Mouse (Mus musculus): ENCODE data around the gene Celsr3. TPM values are rescaled to one million over a fixed set of nuclear protein-coding genes. Genes with fewer than 3 reads are reported as not detected.

The Celsr3 gene
- total and polyA plus RNA-seq, 2 experiments from 2014 or later: 6.8 to 52.2 TPM

- Histone ChIP-seq H3K4me3 (ENCODE audit: low read depth, low read length) (no peak overlapping the region; the same call in 1 of the 2 replicates), H3K9me3 (ENCODE audit: low read length) (no peaks in the 10 kb centered on the region), H3K27ac (ENCODE audit: low read depth, low read length) (no peak overlapping the region), H3K4me1 (ENCODE audit: insufficient read depth) (peaks cover 32% of the 10 kb centered on the region), H3K36me3 (ENCODE audit: insufficient read depth) (peaks cover 41% of the 10 kb centered on the region), H3K27me3 (ENCODE audit: insufficient read depth, low read length) (no peaks in the 10 kb centered on the region), H3K4me2 (ENCODE audit: low read depth) (peak overlapping the region; percentile 88), H3K9ac (no peak overlapping the region; the same call in 1 of the 2 replicates)
- DNase-seq: no peak
- 68% methylated on average over 18 of the region's 18 CpGs for WGBS
- no peak for TF ChIP-seq CTCF (IDR thresholded peaks at IDR 0.05; ENCODE audit: low read depth)
- no peak for ATAC-seq
Measured at GRCm38 (mm10) chr9:108827906-108828305, 1.8 kb downstream of the Celsr3 start.

- H3K27ac ChIP-seq (ENCODE audit: low read depth, low read length): no peak overlapping the region
- 12% methylated on average over 23 of the region's 23 CpGs for WGBS
- peak overlapping the region; percentile 28; the same call in 1 of the 2 replicates for H3K4me3 ChIP-seq (ENCODE audit: low read depth, low read length)
- DNase-seq (no peak), ATAC-seq (no peak)
- H3K36me3 ChIP-seq (ENCODE audit: insufficient read depth): peaks cover 78% of the 10 kb centered on the region
- peak overlapping the region; percentile 53 for H3K4me2 ChIP-seq (ENCODE audit: low read depth)
- no peaks in the 10 kb centered on the region for H3K27me3 ChIP-seq (ENCODE audit: insufficient read depth, low read length)
- H3K9ac ChIP-seq: 0 out of 2 replicates have a peak overlapping the region, but pooled peaks have one; percentile 28
- peaks cover 32% of the 10 kb centered on the region for H3K4me1 ChIP-seq (ENCODE audit: insufficient read depth)
- no peaks in the 10 kb centered on the region for H3K9me3 ChIP-seq (ENCODE audit: low read length)
- no peak for TF ChIP-seq CTCF (IDR thresholded peaks at IDR 0.05; ENCODE audit: low read depth)
Measured at GRCm38 (mm10) chr9:108831637-108832036, 5.5 kb downstream of the Celsr3 start.

DNA sequence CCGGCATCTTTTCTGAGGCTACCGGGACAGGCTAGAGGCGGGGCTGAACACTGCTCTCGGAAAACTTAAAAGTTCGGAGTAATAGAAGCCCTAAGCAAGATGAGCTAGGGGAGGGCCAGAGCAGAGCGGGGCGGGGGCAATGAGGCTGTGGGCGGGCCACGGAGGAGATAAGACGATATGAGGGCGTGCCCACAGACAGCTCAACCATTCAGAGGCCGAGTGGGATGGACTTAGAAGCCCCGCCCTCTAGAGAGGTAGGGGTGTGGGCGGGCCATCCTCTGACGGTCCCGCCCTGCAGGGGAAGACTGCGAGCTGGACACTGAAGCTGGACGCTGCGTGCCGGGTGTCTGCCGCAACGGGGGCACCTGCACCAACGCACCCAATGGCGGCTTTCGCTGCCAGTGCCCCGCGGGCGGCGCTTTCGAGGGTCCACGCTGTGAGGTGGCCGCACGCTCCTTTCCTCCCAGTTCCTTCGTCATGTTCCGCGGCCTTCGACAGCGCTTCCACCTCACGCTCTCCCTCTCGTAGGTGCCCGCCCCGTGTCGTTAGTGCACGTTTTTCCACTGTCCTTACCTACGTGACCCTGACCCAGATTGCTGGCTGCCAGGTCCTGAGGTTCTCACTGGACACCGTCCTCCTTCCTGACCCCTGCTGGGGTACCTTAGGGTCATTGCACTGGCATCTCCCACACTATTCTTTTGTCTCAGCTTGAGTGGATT, 6.4 kb downstream of the Celsr3 start:
- no peak for TF ChIP-seq CTCF (IDR thresholded peaks at IDR 0.05; ENCODE audit: low read depth)
- peak; percentile 94 for ATAC-seq
- Histone ChIP-seq H3K27me3 (ENCODE audit: insufficient read depth, low read length) (no peaks in the 10 kb centered on the region), H3K4me1 (ENCODE audit: insufficient read depth) (peaks cover 27% of the 10 kb centered on the region), H3K9me3 (ENCODE audit: low read length) (no peaks in the 10 kb centered on the region), H3K4me3 (ENCODE audit: low read depth, low read length) (peak overlapping the region; percentile 28), H3K9ac (peak overlapping the region; percentile 28; the same call in 1 of the 2 replicates), H3K4me2 (ENCODE audit: low read depth) (peak overlapping the region; percentile 53), H3K36me3 (ENCODE audit: insufficient read depth) (peaks cover 86% of the 10 kb centered on the region), H3K27ac (ENCODE audit: low read depth, low read length) (no peak overlapping the region)
- WGBS: 8% methylated on average over 46 of the region's 46 CpGs
- peak; percentile 81 for DNase-seq

DNA sequence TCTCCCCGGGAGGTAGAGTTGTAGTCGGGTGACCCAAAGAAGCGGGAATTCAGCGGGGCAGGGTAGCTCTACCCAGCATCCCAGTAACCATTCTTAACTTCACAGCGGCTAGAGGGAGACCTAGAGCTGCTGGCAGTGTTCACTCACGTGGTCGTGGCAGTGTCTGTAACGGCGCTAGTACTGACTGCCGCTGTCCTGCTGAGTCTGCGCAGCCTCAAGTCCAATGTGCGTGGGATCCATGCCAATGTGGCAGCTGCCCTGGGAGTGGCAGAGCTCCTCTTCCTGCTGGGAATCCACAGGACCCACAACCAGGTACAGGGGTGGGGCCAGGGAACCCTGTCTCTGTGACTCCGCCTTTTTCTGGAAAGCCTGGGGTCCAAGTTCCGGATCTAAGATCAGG, 16.9 kb downstream of the Celsr3 start:
- H3K4me2 ChIP-seq (ENCODE audit: low read depth): no peak overlapping the region
- 19% methylated on average over 14 of the region's 14 CpGs for WGBS

GRCm38 (mm10) chr9:108845390-108845789, 19.3 kb downstream of the Celsr3 start:
- Histone ChIP-seq H3K4me3 (ENCODE audit: low read depth, low read length) (no peak overlapping the region), H3K27ac (ENCODE audit: low read depth, low read length) (no peak overlapping the region), H3K36me3 (ENCODE audit: insufficient read depth) (peaks cover 97% of the 10 kb centered on the region), H3K9me3 (ENCODE audit: low read length) (no peaks in the 10 kb centered on the region), H3K4me1 (ENCODE audit: insufficient read depth) (no peaks in the 10 kb centered on the region), H3K27me3 (ENCODE audit: insufficient read depth, low read length) (no peaks in the 10 kb centered on the region), H3K9ac (no peak overlapping the region), H3K4me2 (ENCODE audit: low read depth) (no peak overlapping the region)
- 83% methylated on average over 5 of the region's 5 CpGs for WGBS
- no peak for TF ChIP-seq CTCF (IDR thresholded peaks at IDR 0.05; ENCODE audit: low read depth)
- DNase-seq: no peak
- no peak for ATAC-seq

More for the DNA sequence above, 16.9 kb downstream of the Celsr3 start:
- Histone ChIP-seq H3K27ac (ENCODE audit: low read depth, low read length) (no peak overlapping the region), H3K36me3 (ENCODE audit: insufficient read depth) (peaks cover 92% of the 10 kb centered on the region), H3K9me3 (ENCODE audit: low read length) (no peaks in the 10 kb centered on the region), H3K9ac (no peak overlapping the region), H3K4me3 (ENCODE audit: low read depth, low read length) (no peak overlapping the region), H3K27me3 (ENCODE audit: insufficient read depth, low read length) (no peaks in the 10 kb centered on the region), H3K4me1 (ENCODE audit: insufficient read depth) (no peaks in the 10 kb centered on the region)
- peak; percentile 49 for TF ChIP-seq CTCF (IDR thresholded peaks at IDR 0.05; ENCODE audit: low read depth)
- DNase-seq (peak; percentile 48), ATAC-seq (peak; percentile 44; the same call in 1 of the 2 replicates)

DNA sequence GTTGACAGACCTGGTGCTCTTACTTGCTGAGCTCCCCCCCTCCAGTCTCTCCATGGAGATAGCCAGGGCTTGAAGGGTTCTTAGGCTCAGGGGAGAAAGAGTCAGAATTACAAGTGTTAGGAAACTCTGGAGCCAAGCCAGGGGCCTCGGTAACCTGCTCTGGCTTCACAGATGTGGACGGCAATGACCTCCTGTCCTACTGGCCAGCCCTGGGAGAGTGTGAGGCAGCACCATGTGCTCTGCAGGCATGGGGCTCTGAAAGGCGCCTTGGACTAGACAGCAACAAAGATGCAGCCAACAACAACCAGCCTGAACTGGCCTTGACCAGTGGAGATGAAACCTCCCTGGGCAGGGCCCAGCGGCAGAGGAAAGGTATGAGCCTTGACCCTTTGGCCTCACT, 21.3 kb downstream of the Celsr3 start:
- no peaks in the 10 kb centered on the region for H3K27me3 ChIP-seq (ENCODE audit: insufficient read depth, low read length)
- H3K9me3 ChIP-seq (ENCODE audit: low read length): no peaks in the 10 kb centered on the region
- no peak overlapping the region for H3K4me3 ChIP-seq (ENCODE audit: low read depth, low read length)
- no peak for ATAC-seq
- WGBS: 89% methylated on average over 4 of the region's 4 CpGs
- no peaks in the 10 kb centered on the region for H3K4me1 ChIP-seq (ENCODE audit: insufficient read depth)
- DNase-seq: no peak
- H3K36me3 ChIP-seq (ENCODE audit: insufficient read depth): peaks cover 88% of the 10 kb centered on the region
- no peak for TF ChIP-seq CTCF (IDR thresholded peaks at IDR 0.05; ENCODE audit: low read depth)
- H3K27ac ChIP-seq (ENCODE audit: low read depth, low read length): no peak overlapping the region
- no peak overlapping the region for H3K9ac ChIP-seq
- H3K4me2 ChIP-seq (ENCODE audit: low read depth): no peak overlapping the region

DNA sequence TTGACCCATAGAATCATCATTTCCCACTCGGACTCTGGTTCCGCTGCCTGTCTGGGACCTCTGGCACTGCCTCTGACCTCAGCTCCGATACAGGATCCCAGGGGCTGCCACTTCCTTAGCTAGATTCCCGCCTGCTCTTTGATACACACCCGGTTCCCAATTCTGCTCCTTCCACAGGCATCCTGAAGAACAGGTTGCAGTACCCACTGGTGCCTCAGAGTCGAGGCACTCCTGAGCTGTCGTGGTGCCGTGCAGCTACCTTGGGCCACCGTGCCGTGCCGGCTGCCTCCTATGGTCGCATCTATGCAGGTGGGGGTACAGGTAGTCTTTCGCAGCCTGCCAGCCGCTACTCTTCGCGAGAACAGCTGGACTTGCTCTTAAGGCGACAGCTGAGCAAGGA, 22.3 kb downstream of the Celsr3 start:
- TF ChIP-seq CTCF (IDR thresholded peaks at IDR 0.05; ENCODE audit: low read depth): no peak
- Histone ChIP-seq H3K9me3 (ENCODE audit: low read length) (no peaks in the 10 kb centered on the region), H3K4me2 (ENCODE audit: low read depth) (no peak overlapping the region), H3K27me3 (ENCODE audit: insufficient read depth, low read length) (no peaks in the 10 kb centered on the region), H3K4me1 (ENCODE audit: insufficient read depth) (0 out of 2 replicates have a peak, but pooled peaks cover under 1% of the 10 kb centered on the region), H3K4me3 (ENCODE audit: low read depth, low read length) (no peak overlapping the region), H3K9ac (no peak overlapping the region), H3K36me3 (ENCODE audit: insufficient read depth) (peaks cover 82% of the 10 kb centered on the region), H3K27ac (ENCODE audit: low read depth, low read length) (no peak overlapping the region)
- DNase-seq: no peak
- ATAC-seq: no peak
- 85% methylated on average over 17 of the region's 17 CpGs for WGBS
